Mouse (Mus musculus): ENCODE measurements around the gene Aspdh. TPM values are rescaled to one million over a fixed set of nuclear protein-coding genes. Genes with fewer than 3 reads are reported as not detected.

The Aspdh gene
- polyA plus RNA-seq, 1 experiment from 2014 or later = not detected

Small RNA genes lying within 50 kb of the gene (microRNA-seq; reads per million reads assigned to microRNA genes)
- gene Mir7052 = 0.92 reads per million

Other genes starting within 250 kb of the Aspdh start
- not detected in 2 replicates for gene Klk1b5, start 249.4 kb upstream of the Aspdh start, polyA plus RNA-seq (2014; fragmentation: Nextera tagmentation; extraction: Ambion mirVana)
- gene Klk1, start 240.0 kb upstream of the Aspdh start, polyA plus RNA-seq (2014; fragmentation: Nextera tagmentation; extraction: Ambion mirVana) = not detected in 2 replicates
- not detected in 2 replicates for gene Gm36864, start 229.2 kb upstream of the Aspdh start, polyA plus RNA-seq (2014; fragmentation: Nextera tagmentation; extraction: Ambion mirVana)
- 0.88 and 1.1 TPM in 2 replicates for gene 1700028J19Rik, start 218.7 kb upstream of the Aspdh start, polyA plus RNA-seq (2014; fragmentation: Nextera tagmentation; extraction: Ambion mirVana)
- gene 2410002F23Rik, start 218.7 kb upstream of the Aspdh start, polyA plus RNA-seq (2014; fragmentation: Nextera tagmentation; extraction: Ambion mirVana) = 135 and 146 TPM in 2 replicates
- gene Acp4, start 208.0 kb upstream of the Aspdh start, polyA plus RNA-seq (2014; fragmentation: Nextera tagmentation; extraction: Ambion mirVana) = 0.26 and 0.31 TPM in 2 replicates
- gene Gm15517, start 203.9 kb upstream of the Aspdh start, polyA plus RNA-seq (2014; fragmentation: Nextera tagmentation; extraction: Ambion mirVana) = not detected in 2 replicates
- 1.9 and 2.2 TPM in 2 replicates for gene Clec11a, start 158.5 kb upstream of the Aspdh start, polyA plus RNA-seq (2014; fragmentation: Nextera tagmentation; extraction: Ambion mirVana)
- 0.78 and 0.85 TPM in 2 replicates for gene Shank1, start 155.1 kb upstream of the Aspdh start, polyA plus RNA-seq (2014; fragmentation: Nextera tagmentation; extraction: Ambion mirVana)
- 2.1 TPM in 2 replicates for gene Syt3, start 81.3 kb upstream of the Aspdh start, polyA plus RNA-seq (2014; fragmentation: Nextera tagmentation; extraction: Ambion mirVana)
- gene 1700008O03Rik, start 79.6 kb upstream of the Aspdh start, polyA plus RNA-seq (2014; fragmentation: Nextera tagmentation; extraction: Ambion mirVana) = 0.37 and 0.53 TPM in 2 replicates
- gene Lrrc4b, start 36.4 kb upstream of the Aspdh start, polyA plus RNA-seq (2014; fragmentation: Nextera tagmentation; extraction: Ambion mirVana) = 0.51 and 0.60 TPM in 2 replicates
- 64.4 and 65.4 TPM in 2 replicates for gene Josd2, start 2.6 kb downstream of the Aspdh start, polyA plus RNA-seq (2014; fragmentation: Nextera tagmentation; extraction: Ambion mirVana)
- gene Emc10, start 31.1 kb downstream of the Aspdh start, polyA plus RNA-seq (2014; fragmentation: Nextera tagmentation; extraction: Ambion mirVana) = 83.0 and 85.8 TPM in 2 replicates
- 13.2 and 15.0 TPM in 2 replicates for gene Fam71e1, start 31.2 kb downstream of the Aspdh start, polyA plus RNA-seq (2014; fragmentation: Nextera tagmentation; extraction: Ambion mirVana)
- gene Mybpc2, start 59.3 kb downstream of the Aspdh start, polyA plus RNA-seq (2014; fragmentation: Nextera tagmentation; extraction: Ambion mirVana) = 0.09 and 0.20 TPM in 2 replicates
- 0.07 and 0.11 TPM in 2 replicates for gene Spib, start 66.7 kb downstream of the Aspdh start, polyA plus RNA-seq (2014; fragmentation: Nextera tagmentation; extraction: Ambion mirVana)
- 82.5 and 84.3 TPM in 2 replicates for gene Pold1, start 83.5 kb downstream of the Aspdh start, polyA plus RNA-seq (2014; fragmentation: Nextera tagmentation; extraction: Ambion mirVana)
- 70.2 and 72.1 TPM in 2 replicates for gene Nr1h2, start 88.6 kb downstream of the Aspdh start, polyA plus RNA-seq (2014; fragmentation: Nextera tagmentation; extraction: Ambion mirVana)
- gene Napsa, start 107.0 kb downstream of the Aspdh start, polyA plus RNA-seq (2014; fragmentation: Nextera tagmentation; extraction: Ambion mirVana) = 0.44 and 0.61 TPM in 2 replicates
- 0.31 and 0.36 TPM in 2 replicates for gene Kcnc3, start 125.3 kb downstream of the Aspdh start, polyA plus RNA-seq (2014; fragmentation: Nextera tagmentation; extraction: Ambion mirVana)
- gene Myh14, start 205.5 kb downstream of the Aspdh start, polyA plus RNA-seq (2014; fragmentation: Nextera tagmentation; extraction: Ambion mirVana) = 1.9 and 2.1 TPM in 2 replicates
- not detected in 2 replicates for gene Izumo2, start 243.4 kb downstream of the Aspdh start, polyA plus RNA-seq (2014; fragmentation: Nextera tagmentation; extraction: Ambion mirVana)

Measured in limb, embryonic 11.5 days (tissue).